Mouse (Mus musculus): ENCODE measurements at regions not wholly inside any gene's neighbourhood (a gene's known extent, or its start where the extent isn't known, plus 50 kb on each side); places are given as distances from the start of the nearest gene placed in this dataset.
"Not testable (repeated sequence)": the region's sequence is repeated elsewhere in the genome, so short reads cannot be mapped to it uniquely, and the experiment has no call there.

DNA sequence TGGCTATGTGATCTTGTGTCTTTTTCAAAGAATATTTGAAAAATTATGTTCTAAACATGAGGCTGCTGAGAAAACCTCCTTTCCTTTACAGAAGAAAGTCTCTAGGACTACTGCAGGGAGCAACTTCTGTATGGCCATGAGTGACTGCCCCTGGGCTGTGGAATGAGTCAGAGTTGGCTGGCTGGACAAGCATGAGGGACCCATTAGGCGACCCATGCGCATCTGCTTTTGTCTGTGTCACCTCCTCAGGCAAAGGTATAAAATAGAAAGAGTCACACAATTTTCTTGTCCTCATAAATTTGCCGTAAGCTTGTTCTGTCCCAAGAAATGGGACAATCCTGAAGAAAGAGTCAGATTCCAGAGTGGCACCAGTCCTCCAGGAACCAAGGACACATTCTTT, 220.1 kb upstream of the Irx1 start:
- DNase-seq (ENCODE audit: low spot score in 2 of 2) = no peak

DNA sequence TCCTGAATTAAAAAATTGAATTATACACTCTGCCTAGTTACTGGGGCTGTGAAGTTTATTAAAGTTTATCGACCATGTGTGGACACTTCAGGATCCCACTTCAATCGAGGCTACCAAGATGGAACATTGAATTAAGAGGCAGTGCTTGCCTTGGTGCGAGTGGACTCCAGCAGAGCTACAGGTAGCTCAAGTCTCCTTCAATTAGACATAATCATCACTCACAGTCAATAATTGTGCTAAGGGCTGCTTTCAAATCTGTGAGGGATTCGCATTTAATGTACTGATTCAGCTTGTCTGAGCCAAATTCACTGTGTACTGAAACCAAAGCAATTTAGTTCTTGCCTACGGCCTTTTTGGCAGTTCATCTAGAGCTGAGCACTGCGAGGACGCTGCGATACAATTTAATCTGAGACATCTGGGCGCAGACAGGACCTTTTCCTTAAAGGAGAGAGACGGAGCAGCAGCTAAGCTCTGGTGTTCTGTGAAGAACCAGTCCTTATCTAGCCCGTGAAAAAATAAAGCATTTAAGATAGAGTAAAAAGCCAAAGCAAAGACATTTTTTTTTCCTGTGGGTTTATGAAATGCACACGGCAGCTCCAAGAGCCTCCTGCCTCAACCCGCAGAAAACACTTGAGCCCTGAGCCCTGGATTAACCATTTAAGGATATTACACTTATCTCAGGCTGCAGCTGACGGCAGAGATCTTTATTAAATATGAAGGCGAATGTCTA, 220.8 kb upstream of the Irx1 start:
- no peak for DNase-seq (ENCODE audit: low spot score in 2 of 2)

DNA sequence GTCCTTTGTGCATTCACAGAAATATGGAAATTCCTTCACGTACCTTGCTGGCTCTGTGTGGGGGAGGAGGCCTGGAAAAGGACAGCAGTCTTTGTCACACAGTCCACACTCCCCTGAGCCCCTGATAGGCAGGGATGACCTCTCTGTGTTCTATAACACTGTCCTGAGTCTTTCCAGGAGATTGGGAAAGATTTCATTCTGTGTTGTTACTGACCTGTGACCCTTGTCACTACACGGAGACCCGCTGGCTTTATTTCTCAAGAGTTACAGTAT, 221.3 kb upstream of the Irx1 start:
- DNase-seq (ENCODE audit: low spot score in 2 of 2) = no peak

DNA sequence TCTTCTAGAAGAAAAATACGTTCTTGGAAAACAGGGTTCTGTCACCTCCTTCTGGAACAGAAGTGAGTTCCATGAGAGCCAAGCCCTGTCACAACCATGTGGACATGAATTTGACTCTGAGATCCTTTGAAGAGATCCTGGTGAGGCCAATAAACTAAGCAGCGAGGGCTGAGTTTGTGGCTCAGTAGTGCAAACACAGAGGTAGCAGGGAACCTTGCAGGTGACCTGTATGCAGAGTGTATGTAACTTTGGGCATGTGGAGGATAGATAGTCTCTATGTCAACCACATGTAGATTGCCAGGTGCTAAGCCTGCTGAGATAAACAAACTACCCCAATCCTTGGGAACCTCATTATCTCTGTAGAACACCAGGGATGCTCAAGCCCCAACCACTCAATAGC, 232.4 kb upstream of the Irx1 start:
- no peak for DNase-seq (ENCODE audit: low spot score in 2 of 2)

DNA sequence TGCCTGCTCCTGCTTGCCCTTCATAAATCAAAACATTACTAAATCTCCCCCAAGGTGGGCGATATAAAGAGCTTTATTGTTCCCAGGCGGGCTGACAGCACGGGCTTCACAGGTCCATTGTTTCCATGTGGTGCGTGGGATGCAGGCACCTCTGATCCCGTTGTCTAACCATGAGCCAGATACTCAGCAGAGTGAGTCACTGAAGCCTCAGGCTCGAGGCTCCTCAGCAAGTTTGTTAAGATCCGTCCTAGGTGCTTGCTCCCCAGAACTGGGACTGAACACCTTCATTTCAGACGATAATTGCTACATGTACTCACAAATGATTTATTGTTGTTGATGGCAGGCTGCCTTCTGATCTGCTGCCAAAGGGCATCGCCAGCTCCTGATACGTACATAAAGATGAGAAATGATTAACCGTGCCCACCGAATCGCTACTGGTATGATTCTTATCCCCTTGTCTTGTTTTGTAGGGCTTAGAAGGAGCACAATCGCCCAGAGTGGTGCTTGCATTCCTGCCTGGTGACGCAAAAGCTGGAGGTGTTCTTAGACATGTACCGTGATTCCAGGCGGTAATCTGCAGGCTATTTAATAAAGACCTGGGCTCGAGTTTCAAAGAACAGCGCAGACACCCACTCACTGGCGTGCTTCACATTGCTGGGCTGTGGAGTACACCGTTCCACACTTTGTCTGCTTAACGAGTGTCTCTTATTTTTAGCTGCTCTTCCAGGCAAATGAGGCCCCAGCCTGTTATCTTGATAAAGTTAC, 235.0 kb upstream of the Irx1 start:
- peak; percentile 22 to 24 for DNase-seq (ENCODE audit: low spot score in 2 of 2)

DNA sequence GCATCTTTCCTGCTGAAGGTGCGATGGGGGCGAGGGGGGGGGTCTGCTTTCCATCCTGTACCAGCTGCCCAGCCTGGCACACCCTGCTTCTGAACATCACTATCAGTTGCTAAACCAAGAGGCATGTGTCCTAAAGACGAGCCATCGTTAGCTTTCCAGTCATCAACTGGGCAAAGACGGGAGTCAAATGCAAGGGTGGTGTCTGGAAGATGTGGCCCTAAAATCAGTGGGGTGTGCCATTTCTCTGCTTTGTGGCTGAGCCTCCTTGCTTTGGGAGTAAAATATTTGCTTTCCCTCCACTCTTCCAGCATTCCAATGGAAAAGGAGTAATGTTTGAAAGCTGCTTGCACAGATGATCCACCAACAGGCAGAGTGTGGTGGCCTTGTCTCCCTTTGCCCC, 246.0 kb upstream of the Irx1 start:
- no peak for DNase-seq (ENCODE audit: low spot score in 2 of 2)

DNA sequence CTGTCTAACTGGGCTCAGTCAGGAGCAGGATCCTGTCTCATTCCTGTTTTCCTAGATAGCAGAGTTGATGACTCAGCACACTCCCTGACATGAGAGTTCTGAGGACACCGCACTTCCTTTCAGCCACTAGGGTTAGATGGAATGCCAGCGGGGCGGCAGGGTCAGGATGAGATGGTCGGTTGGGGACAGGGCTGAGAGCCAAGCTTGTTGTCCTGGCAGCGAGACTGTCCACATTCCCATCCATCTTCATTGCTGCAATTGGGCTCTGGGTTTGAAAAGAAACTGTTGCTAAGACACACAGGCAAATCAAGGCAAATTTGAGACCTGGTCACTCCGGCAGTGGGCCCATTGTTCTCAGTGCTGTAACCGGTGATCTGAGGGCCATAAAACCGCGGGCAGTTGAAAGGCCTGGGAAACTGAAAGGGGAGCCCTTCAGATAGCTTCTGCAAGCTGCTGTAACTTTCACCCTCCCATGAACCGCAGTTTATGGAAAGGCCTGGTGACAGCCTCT, 246.5 kb upstream of the Irx1 start:
- DNase-seq (ENCODE audit: low spot score in 2 of 2) = no peak

DNA sequence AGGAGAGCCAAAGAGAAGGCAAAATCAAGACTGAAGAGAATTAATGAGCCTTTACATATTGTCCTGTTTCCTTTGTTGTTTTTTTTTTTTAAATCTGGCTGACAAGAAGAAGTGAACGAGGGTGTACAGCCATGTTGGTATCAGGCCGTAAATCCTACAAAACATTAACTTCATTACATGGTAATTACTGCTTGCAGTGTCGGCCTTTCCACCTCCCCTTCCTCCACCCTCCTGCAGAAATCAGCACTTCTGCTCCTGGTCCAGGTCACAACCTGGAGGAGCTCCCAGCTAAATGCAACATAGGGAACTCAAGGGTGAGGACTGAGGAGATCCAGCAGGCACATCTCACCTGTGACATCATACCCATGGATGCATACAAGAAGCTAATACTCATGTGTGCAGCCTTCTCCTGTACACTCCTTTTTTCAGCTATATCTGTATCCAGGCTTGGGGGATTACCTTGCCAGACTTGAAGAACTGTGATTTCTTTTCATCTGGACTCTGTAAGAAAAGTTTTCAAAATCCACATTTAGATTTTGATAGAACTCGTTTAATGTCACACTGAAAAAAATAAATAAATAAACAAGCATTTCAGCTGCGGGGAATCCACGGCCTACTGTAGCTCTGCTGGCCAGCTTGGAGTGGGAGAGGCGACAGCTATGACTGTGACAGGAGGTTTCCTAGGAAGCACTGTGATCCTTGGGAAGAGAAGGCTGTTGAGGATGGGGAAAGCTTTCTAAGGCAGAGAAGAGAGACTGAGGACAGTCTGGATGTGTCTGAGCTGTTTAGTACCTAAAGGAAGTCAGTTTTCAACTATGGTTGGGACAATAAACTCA, 247.2 kb upstream of the Irx1 start:
- DNase-seq (ENCODE audit: low spot score in 2 of 2) = peak; percentile 16 to 38

DNA sequence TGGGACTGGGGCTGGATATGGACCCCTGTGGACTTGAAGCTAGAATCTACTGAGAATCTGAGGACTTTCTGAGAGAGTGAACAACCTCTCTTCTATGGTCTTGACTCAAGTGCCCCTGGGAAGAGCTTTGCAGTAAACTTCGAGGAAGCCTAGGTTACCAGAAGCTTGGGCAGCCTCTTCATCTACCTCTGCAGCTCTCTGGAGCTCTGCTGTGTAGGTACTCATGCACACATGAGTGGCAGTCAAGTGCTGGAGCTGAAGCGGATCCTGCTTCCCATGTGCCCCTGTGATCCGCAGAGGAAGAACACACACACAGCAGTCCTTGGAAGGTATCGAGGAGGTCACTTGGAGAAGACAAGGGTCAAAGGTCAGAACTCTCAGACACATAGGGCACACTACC, 248.2 kb upstream of the Irx1 start:
- no peak for DNase-seq (ENCODE audit: low spot score in 2 of 2)

DNA sequence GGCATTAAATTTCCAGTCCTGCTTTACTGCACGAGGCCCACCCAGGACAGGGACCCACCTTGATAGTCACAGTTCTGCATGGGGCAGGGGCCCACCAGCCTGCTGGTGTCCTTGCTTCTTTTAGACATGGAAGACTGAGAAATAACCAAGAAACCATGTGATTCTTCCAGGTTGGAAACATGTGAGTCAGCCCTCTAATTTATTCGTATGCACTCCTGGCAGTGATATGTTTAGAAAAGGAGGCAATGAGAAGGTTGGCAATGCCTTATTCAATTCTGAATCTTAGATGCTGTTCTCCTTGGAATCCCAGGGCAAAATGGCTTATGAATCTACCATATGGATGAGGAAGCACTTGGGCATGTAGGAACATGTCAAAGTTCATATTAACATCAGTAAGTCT, 249.2 kb upstream of the Irx1 start:
- peak; percentile 5 to 6 for DNase-seq (ENCODE audit: low spot score in 2 of 2)

DNA sequence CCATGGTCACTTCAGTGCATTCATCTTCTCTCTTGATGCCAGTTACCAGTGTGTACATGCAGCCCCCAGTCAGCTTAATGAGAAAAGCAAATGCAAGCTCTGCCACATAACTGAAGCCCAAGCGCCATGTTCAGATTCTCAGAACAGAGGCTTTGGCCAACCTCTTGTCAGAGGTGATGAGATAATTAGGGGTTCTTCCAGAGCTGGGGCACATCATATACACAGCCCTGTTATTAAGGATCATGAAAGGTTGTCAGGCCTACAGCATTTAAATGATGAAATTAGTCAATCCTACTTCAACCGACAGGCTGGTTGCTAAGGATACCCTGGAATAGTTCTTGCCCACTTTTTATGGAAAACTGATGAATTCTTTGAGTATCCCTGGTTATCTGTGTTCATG, 255.8 kb upstream of the Irx1 start:
- DNase-seq (ENCODE audit: low spot score in 2 of 2) = no peak

DNA sequence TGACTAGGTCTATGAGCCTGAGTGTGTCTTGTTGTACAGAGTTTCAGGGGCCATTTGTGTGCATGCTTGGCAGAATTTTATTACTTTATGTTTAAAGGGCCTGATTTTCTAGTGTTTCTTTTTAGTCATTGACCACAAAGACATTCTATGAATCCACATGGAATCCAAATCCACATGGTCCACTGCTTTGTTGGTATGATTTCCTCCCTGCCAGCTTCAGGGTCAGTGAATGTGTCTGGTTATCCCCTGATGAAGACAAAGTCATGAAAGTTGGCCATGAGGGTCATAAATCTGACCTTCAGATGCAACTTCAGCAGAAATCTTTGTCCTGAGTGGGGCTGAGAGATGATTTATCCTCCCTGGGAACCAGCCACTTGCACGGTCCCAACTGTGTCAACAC, 263.6 kb upstream of the Irx1 start:
- DNase-seq (ENCODE audit: low spot score in 2 of 2) = no peak

DNA sequence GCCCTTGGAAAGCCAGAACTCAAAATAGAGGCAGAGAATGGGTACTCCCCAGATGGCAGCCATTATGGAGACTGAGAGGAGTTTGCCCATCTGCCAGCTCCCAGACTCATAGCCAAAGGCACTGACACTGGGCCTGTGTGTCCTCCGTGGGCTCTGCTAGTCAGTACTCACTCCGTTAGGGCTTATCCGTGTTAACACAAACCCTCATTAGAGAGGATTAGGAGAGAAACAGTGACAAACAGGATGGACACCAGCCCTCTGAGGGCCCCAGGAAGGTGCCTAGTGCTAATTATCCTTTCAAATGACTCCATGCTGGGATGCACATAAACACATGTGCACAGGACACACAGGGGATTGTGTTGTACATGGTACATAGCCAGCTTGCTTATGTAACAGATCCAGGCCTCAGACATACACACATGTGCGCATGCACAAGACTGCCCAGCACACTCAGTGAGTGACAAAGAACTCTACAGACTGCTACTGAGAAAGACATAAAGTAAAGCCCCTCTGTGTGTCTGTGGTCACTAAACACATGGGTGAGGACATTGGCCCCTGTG, 267.6 kb upstream of the Irx1 start:
- no peak for DNase-seq (ENCODE audit: low spot score in 2 of 2)

DNA sequence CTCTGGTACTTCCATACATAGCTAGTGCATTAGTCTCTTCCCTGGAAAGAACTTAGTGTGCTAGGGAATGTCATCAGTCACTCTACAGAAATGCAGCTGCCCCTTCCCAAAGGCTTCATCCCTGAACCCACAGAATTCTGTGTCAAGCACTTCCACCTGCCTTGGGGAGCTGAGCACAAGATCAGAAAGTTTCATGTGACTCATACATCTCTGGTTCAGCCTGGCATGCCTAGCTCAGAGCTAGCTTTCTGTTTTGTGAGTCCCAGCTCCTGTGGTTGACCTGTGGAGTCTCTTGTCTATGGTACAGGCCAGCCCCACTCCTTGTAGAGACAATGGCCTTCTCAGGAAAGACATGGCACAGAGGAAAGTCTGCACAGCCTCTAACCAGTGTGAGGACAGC, 268.6 kb upstream of the Irx1 start:
- no peak for DNase-seq (ENCODE audit: low spot score in 2 of 2)

DNA sequence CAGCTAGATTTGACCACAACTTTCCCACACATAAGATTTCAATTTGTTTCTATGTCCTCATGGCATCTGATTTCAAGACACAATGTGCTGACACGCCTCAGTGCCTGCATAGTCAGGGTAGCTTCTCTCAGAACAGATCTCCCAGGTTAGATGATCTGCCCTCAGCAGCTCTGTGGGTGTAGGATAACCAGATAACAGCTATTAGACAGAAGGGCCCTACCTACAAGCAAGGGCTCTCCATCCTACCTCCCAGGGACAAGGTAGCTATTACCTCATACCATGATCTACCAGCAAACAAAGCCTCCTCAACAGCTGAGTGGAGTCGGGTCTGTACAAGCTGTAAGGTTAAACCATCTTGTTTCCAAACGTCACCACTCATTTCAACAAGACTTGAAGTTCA, 278.4 kb upstream of the Irx1 start:
- no peak for DNase-seq (ENCODE audit: low spot score in 2 of 2)

DNA sequence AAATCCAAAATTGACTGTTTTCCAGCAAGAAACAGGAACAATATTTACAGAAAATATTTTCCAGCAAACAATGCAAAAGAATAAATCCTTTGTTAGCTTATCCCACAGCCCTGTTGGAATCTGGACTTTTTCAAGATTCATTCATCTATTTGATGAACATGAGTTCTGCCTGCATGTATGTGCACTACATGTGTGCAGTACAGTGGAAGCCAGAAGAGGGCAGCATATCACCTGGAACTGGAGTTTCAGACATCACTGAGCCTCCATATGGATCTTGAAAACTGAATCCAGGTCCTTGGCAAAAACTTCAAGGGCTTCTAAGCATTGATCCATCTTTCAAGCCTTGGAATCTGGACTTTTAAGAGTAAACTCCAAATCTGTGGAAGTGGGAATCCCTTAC, 286.9 kb upstream of the Irx1 start:
- DNase-seq (ENCODE audit: low spot score in 2 of 2) = no peak

DNA sequence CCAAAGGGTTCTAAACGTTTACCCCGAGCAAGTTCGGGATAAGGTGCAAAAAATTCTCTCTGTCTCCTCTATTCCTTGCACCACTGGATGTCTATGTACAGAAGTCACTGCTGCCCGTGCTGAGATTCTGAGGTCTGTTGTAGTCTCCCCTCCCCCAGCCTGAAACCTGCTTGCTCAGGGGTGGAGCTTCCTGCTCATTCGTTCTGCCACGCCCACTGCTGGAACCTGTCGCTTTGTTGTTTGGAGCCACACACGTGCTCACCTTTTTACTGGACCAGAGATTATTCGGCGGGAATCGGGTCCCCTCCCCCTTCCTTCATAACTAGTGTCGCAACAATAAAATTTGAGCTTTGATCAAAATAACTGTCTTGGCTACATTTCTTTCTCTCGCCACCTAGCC, 289.7 kb upstream of the Irx1 start:
- DNase-seq (ENCODE audit: low spot score in 2 of 2) = not testable (repeated sequence)

DNA sequence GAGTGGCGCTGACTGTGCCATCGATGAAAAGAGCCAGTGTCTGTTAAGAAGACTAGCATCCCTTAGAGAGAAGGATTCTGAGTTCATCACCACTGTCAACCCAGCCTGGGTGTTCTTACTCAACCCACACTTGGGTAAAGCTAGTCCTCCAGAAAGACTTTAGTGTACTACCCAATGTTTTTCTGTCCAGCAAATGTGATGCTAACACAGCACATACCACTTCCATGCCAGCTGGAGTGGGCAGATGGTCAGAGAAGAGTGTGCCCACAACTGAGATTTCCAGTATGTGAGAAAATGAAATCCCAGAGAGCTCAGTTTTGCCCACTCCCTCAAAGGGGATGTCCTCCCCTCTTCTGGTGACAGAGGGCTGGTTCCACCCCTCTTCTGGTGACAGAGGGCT, 295.3 kb upstream of the Irx1 start:
- DNase-seq (ENCODE audit: low spot score in 2 of 2) = peak in 1 of 2 experiments; percentile 16

DNA sequence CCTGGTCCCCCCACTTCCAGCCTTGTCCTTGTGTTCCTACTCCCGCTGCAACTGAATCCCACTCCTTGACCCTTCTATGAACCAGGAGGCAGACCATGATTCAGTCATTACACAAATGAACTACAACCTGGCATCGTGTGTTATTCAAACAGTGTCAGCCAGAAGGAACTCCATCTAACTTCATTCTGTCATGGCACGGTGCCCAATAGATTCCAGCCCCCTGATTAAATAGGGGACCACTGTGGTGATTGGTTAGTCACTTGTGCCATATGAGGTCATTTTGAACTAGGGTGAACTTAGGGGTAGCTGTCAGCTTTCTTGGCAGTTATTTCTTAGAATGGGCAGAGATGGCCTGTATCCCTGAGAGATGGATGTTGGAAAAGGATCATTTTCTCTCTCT, 300.9 kb upstream of the Irx1 start:
- no peak for DNase-seq (ENCODE audit: low spot score in 2 of 2)

DNA sequence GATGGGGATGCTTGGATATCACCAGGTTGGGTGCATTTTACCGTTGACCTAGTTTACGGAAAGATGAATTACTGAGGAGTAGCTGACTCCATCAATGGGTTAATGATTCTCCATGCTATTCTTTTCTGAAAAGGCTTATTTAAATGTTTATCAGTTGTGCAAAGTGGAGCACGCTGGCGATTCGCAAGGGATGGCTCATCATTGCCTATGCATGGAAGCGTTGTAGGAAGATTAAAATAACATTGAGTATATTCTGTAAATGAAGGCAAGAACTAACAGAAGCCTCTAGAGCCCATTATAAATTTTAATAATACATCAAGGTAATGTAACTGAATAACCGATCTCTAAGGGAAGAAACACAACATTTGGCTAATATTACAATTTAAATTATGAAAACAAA, 301.6 kb upstream of the Irx1 start:
- no peak for DNase-seq (ENCODE audit: low spot score in 2 of 2)

DNA sequence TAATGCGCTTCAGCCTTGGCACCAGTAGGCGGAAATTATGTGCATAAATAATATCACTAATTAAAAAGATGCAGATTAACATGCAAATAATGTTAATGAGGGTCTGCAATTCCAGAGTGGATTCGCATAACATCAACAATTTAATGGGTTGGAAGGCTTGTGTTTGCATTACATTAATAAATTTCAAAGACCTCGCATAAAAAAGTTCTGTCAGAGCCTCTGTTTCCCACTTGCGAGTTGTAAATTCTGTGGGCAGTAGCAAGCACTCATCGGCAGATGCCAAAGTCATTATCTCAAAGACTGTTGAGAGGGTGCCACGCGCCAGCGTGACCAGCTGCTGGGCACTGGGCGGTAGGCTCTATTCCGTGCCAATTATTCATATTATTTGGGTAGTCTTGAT, 302.1 kb upstream of the Irx1 start:
- no peak for DNase-seq (ENCODE audit: low spot score in 2 of 2)
